Mouse (Mus musculus) embryonic facial prominence, embryonic 15.5 days (tissue): ENCODE data around the gene Kcnh3. TPM values are rescaled to one million over a fixed set of nuclear protein-coding genes. Genes with fewer than 3 reads are reported as not detected.

ENCODE experiments used
- ATAC-seq: fragments of 200-750 bp; cut with Nextera tagmentation; 2 replicates; pipeline ENCODE4 v1.8.0; 2017; ENCODE audit warnings: low read depth, moderate TSS enrichment; ENCODE audit not compliant: insufficient number of reproducible peaks, low FRiP score, low TSS enrichment
- H3K27ac ChIP-seq: fragments of 300-500 bp; sonication (generic); replicated peaks from 2 replicates; pipeline ENCODE4 v1.5.1; 2015; ENCODE audit warnings: mild to moderate bottlenecking, inconsistent platforms
- H3K27me3 ChIP-seq: fragments of 300-500 bp; sonication (generic); 2 replicates; pipeline ENCODE4 v1.6.1; 2015; ENCODE audit warnings: inconsistent platforms
- H3K36me3 ChIP-seq: fragments of 300-500 bp; sonication (generic); 2 replicates; pipeline ENCODE4 v1.6.1; 2015; ENCODE audit warnings: mild to moderate bottlenecking, inconsistent platforms
- H3K4me1 ChIP-seq: fragments of 300-500 bp; sonication (generic); 2 replicates; pipeline ENCODE4 v1.6.1; 2015; ENCODE audit warnings: inconsistent platforms
- H3K4me2 ChIP-seq: fragments of 300-500 bp; sonication (generic); replicated peaks from 2 replicates; pipeline ENCODE4 v1.6.1; 2015; ENCODE audit warnings: mild to moderate bottlenecking, inconsistent platforms
- H3K4me3 ChIP-seq: fragments of 300-500 bp; sonication (generic); replicated peaks from 2 replicates; pipeline ENCODE4 v1.5.1; 2015; ENCODE audit warnings: mild to moderate bottlenecking, inconsistent platforms
- H3K9ac ChIP-seq: fragments of 300-500 bp; sonication (generic); 2 replicates; pipeline ENCODE4 v1.6.1; 2015; ENCODE audit warnings: inconsistent platforms
- H3K9me3 ChIP-seq: fragments of 300-500 bp; sonication (generic); replicated peaks from 2 replicates; pipeline ENCODE4 v1.6.1; 2016; ENCODE audit warnings: inconsistent platforms
- WGBS: fragments of 180-500 bp; shearing (Covaris S2); methylation state at CpG from one replicate; pipeline ENCODE4 v1.1.7; 2015; 5-methylcytosine and 5-hydroxymethylcytosine counted together
- polyA plus RNA-seq: library from polyadenylated mRNA; unstranded; fragments of >200 nt; fragmentation: Nextera tagmentation; extraction: Ambion mirVana; gene quantifications from 2 replicates; pipeline ENCODE4 v1.2.1, GENCODE M21; 2015

Gene Kcnh3
- polyA plus RNA-seq, 1 experiment from 2014 or later, result 2.2 TPM

- no peaks in the 10 kb centered on the region for H3K9me3 ChIP-seq
- H3K27ac ChIP-seq, result no peak overlapping the region
- no peak overlapping the region for H3K9ac ChIP-seq
- no peaks in the 10 kb centered on the region for H3K27me3 ChIP-seq
- no peak overlapping the region for H3K4me2 ChIP-seq
- 83% methylated on average over 11 of the region's 11 CpGs for WGBS
- H3K4me3 ChIP-seq, result no peak overlapping the region
- H3K36me3 ChIP-seq, result no peaks in the 10 kb centered on the region
- ATAC-seq, result no peak
- peaks cover 7% of the 10 kb centered on the region; the same call in 1 of the 2 replicates for H3K4me1 ChIP-seq
Measured at GRCm38 (mm10) chr15:99290586-99290985, 65.9 kb downstream of the Kcnh3 start.

Other genes with a start within 250 kb of the Kcnh3 start
- gene Tuba1c, start 195.0 kb upstream of the Kcnh3 start, polyA plus RNA-seq, result 131 and 134 TPM in 2 replicates
- 8.8 and 9.9 TPM in 2 replicates for gene Prph, start 169.7 kb upstream of the Kcnh3 start, polyA plus RNA-seq
- 27.1 TPM in 2 replicates for gene Troap, start 150.3 kb upstream of the Kcnh3 start, polyA plus RNA-seq
- gene C1ql4, start 137.0 kb upstream of the Kcnh3 start, polyA plus RNA-seq, result 0.17 TPM in 1 of 2 replicates, not detected in the other
- gene Dnajc22, start 131.7 kb upstream of the Kcnh3 start, polyA plus RNA-seq, result 0.28 and 0.64 TPM in 2 replicates
- 36.7 and 37.0 TPM in 2 replicates for gene Spats2, start 98.9 kb upstream of the Kcnh3 start, polyA plus RNA-seq
- gene Mcrs1, start 27.1 kb downstream of the Kcnh3 start, polyA plus RNA-seq, result 119 and 125 TPM in 2 replicates
- gene Prpf40b, start 70.2 kb downstream of the Kcnh3 start, polyA plus RNA-seq, result 57.5 and 64.2 TPM in 2 replicates
- 0.14 and 0.27 TPM in 2 replicates for gene Fam186b, start 71.0 kb downstream of the Kcnh3 start, polyA plus RNA-seq
- gene Fmnl3, start 145.6 kb downstream of the Kcnh3 start, polyA plus RNA-seq, result 28.3 and 28.9 TPM in 2 replicates
- 338 and 362 TPM in 2 replicates for gene Tmbim6, start 168.0 kb downstream of the Kcnh3 start, polyA plus RNA-seq
- 11.7 and 14.9 TPM in 2 replicates for gene Nckap5l, start 232.9 kb downstream of the Kcnh3 start, polyA plus RNA-seq
- gene Bcdin3d, start 249.9 kb downstream of the Kcnh3 start, polyA plus RNA-seq, result 13.1 and 13.4 TPM in 2 replicates